Mouse (Mus musculus) myocyte (in vitro differentiated cells): ENCODE results near the gene Myh2.

Experiments used
- POLR2A ChIP-seq: IDR thresholded peaks from one replicate; pipeline ENCODE4 v1.6.1; 2011; ENCODE audit warnings: low read depth, mild to moderate bottlenecking, control low read depth, moderate library complexity; ENCODE audit not compliant: insufficient read length
- POLR2AphosphoS2 ChIP-seq: IDR thresholded peaks from one replicate; pipeline ENCODE4 v1.6.1; 2011; ENCODE audit warnings: low read depth, control low read depth; ENCODE audit not compliant: insufficient read length

GRCm38 (mm10) chr11:67170727-67171126 lies at the start of gene Myh2:
- no peak for TF ChIP-seq POLR2A
- no peak for TF ChIP-seq POLR2AphosphoS2
